Mouse (Mus musculus) lung, postnatal 10 days (tissue): ENCODE data around the gene Cyp1a2.

ENCODE experiments used
- DNase-seq: peaks from one replicate; pipeline ENCODE4 v3.0.0; 2021

Gene Cyp1a2

DNA sequence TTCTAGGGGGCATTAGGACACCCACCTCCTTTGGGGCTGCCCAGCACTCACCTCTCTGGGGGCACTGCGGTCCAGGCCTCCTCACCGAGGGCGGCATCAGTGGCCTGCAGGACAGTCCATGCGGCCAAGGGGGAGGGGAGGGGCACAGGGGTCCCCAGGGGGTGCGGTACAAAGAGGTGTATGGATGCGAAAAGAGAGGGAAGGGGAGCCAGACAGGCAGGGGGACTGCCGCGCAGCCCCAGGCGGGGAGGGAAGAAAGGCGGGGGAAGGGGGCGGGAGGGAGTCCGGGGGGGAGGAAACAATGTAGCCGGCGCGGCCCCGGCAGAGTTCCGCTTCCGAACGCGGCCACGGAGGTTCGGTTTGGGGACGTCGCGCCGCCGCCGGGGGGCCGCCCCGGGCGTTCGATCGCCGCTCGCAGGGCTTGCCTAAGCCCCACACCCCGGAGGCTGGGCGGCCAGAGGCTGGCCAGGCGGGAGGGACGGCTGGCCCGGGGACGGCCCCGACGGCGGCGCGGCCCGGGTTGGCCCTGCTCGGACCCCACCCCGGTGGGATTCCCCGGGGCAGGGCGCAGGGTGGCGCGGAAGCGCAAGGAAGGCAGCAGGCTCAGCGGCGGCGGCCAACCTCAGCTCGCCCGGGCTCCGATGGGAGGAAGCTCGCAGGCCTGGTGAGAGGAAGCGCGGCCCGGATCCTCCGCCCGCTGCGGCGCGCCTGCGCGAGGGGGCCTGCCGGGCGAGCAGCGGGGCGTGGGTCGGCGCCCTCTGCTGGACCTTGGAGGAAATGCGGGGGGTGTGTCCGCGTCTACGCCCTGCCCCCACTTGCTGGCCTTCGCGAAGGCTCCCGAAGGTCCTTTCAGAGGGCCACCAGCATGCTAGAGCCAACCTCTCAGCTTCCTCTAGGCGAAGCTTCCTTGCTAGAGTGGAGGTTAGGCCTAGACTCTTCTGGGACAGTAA lies 38.3 kb downstream of the Cyp1a2 start:
- DNase-seq, result peak; percentile 95

DNA sequence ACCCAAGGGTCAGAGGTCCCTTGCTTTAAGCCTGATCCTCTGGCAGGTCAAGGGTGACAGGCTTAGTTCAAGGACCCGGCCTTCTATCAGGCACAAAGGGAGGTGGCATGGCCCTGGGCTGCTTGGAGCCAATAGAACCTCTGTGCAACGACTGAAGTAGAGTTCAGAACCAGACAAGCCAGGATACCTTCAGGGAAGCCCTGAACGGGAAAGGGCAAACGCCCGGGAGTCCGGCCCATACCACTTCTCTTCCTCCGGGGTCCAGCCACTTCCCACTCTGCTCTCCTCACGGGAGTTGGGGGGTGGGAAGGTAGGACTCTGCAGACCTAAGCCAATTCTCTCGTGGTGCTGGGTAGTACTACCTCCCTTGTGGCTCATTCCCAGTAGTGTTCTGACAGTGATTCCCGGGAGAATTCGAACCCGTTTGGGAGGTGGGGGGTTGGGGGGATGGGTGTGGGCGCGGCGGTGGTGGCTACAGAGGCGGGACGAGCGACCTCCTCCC lies 39.0 kb downstream of the Cyp1a2 start:
- DNase-seq, result no peak

GRCm38 (mm10) chr9:57643856-57644180 lies 39.7 kb downstream of the Cyp1a2 start:
- no peak for DNase-seq

DNA sequence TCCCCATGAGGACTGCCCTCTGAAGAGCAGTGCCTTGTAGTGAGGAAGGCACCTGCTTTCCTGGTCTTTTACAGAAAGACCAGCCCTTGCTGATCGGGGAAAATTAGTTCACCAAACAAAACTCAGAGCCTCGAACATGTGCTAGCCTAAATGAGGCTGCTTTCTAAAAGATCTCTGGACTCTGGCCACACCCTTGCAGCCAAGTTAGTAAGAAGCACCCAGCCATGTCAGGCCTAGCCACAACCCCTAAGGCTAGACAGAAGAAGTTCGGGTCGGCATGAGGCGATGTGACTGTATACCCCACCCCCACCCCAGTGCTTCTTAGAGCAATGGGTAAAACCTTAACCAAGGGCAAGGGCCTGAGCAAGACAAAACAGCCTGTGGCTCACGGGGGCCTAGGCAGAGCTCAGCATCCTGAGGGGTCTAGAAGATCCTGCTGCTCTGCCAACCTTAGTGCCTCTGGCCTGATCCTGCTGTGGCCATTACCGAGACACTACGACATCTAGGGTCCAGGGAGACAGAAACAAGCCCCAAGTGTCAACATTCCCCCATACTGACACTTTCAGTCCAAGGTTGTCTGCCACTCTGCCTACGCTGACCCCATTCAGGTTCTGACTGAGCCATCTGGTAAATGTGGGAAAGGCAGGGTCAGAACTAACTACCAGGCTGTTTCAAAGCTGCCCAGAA lies 40.2 kb downstream of the Cyp1a2 start:
- no peak for DNase-seq

DNA sequence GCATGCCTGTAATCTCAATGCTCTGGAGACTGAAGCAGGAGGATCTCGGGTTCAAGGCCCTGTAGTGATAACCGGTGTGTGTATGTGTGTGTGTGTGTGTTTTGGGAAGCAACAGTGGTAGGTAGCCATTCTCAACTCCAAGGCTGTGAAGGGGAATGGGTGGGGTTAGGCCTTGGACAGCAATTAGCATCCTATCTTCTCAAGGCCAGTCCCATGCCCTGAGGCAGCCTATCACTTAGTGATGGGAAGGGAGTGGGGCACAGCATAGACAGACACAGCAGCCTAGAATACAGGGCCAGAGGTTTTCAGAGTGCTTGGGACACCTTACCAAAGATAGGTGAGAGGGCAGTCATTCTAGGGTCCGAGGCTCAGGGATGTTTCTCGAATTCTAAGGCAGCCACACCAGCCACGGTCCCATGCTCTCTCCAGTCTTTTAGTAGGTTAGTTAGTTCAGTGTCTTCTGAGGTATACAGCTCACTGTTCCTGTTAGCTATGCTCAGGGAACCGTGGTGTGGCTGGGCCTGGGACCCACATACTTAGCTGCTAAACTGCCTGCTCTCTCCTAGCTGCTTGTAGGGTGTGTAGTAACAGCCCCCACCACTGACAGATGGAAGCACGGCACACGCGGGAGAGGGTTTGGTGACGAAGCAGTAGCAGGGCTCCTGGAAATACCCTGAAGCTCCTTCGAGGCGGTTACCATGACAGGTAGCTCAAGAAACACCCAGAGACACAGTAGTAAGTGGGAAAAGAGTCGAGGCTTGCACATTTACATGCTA lies 41.5 kb downstream of the Cyp1a2 start:
- DNase-seq, result no peak

DNA sequence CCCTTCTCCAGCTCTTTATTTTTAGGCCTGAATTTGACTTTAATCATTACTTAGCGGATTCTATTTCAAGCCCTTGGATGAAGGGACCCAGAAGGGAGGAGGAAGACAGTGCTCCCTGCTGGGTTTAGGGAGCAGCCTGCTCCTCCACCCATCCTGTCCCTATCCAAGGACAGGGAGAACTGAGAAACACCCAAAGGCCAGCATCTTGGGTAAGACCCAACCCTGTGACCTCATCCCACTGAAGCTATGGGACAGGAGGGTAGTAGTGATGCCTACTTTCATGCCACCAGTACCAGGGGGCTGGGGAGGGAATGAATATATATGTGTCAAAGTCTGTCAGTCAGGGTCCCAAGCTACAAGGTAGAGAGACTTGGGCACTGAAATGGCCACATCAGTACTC lies 42.5 kb downstream of the Cyp1a2 start:
- no peak for DNase-seq

DNA sequence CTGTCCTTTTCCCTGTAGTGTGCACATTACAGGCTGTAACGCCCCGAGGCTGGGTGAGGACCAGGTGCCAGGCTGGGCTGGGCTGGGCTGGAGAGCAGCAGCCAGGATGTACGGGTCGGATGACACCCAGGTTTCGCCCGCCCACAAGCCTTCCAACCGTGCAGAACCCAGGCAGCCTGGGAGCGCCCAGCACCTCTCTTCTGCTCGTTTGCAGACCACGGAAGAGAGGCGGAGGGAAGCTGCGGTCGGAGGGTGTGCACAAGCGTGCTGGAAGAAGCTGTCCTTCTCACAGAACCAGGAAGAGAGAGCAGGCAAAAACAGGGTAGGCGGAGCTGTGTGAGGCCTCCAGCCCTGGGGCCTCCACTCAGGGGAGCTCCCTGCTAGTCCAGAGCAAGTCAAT lies 43.1 kb downstream of the Cyp1a2 start:
- peak; percentile 82 for DNase-seq

DNA sequence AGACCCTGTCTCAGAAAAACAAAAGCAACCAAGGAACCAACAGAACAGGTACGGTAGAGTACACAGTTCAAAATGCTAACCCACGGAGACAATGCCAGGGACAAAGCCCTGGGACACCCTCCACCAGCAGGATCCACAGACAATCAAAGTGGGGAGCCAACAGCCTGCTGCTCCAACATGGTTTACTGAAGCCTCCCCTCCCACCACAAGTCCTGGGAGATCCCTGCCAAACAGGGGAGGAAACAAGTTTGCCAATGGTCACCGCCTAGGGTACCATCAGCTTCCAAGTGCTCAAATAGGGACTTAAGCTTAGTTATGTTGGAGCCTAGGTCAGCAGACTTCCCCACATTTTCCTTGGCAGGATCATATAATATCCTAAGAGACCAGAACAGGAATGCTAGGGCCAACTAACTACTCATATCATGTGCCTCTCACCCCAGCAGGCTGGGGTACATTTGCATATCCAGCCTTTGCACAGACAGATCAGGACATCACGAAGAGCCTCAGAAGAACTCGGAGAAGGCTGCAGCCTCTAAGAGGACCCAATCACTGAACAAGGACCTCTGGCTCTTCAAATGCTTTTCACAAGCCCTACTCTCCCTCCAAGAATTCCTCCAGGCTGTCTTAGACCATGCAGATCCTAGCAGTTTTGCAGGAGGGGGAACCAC lies 43.7 kb downstream of the Cyp1a2 start:
- DNase-seq, result no peak

DNA sequence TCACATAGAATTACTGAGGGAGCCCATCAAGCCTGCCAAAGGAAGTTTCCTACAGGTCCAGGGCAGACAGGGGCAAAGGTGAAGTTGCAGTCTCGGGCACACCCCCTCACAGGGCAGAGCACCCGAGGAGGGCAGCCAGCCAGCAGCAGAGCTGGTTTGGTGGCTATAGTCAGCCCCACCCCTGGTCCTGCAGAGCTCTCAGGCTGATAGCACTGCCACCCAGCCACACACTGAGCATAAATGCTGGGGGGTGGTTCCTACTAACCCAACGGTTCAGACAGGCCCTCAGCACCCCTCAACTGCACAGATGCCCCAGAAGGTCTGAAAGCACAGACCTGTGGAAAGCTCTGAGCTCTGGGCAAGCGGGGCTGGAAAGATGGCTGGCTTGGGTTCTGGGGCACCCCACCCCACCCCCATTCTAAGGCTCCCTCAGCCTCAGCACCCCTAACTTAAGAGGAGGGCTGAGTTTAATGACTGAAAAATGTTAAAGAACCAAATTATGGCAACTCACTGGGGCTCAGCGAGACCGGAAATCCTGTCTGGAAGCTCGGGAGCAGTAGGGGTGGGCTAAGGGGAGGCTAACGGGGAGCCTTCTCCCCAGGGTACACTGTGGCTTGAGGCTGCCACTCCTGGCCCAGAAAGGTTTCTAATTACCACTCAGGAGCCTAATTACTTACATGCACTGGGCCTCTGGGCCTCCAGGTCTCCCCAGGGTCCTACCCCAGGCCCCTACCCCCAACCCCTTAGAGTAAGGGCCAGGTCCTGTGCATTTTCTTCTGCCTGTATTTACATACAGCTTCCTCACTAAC lies 44.6 kb downstream of the Cyp1a2 start:
- DNase-seq, result peak; percentile 83

DNA sequence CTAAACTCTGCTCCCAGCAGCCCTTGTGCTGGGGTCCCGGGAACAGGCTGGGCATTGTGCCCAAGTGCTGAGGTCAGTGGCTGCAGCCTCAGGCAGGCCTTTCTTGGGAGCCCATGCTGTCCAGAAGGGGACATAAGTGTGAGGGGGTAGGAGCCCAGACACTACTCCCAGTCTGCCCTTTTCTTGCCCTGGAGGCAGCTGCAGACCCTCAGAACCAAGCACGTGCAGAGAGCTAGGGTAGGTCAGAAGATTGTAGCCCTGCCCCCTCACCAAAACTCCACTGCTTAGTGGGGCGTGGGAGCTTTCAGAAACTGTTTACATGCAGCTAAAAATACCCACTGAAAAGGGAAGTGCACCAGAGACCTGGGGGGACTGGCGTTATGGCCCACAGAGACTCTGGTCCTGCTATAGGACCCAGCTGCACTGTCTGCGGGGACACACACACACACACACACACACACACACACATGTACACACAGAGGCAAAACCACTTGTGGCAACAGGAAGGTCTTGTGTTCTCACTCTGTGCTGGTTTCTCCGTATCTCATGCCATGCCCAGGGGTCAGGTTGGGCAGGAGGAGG lies 45.7 kb downstream of the Cyp1a2 start:
- DNase-seq, result peak; percentile 92

DNA sequence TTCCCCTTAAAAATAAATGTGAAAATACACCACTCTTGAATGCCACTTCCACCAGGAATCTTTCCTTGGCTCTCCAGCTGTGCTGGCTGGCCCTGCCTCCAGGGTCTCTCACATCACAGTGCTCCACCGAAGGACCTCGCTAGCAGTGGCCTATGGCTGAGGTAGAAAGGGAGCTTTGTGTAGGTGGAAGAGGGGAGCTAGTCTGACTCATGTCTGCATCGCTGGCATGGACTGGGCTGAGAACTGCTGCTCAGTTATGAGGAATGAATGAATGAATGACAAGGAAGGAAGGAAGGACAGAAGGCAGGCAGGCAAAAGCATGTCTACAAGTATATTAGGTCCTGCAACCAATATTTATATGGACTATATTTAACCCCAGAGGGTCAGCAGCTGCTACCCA lies 46.2 kb downstream of the Cyp1a2 start:
- DNase-seq, result no peak

GRCm38 (mm10) chr9:57633481-57634024 lies 50.0 kb downstream of the Cyp1a2 start:
- DNase-seq, result peak; percentile 57

- peak; percentile 90 for DNase-seq
Observed at GRCm38 (mm10) chr9:57629118-57629874, 54.2 kb downstream of the Cyp1a2 start.

- no peak for DNase-seq
Observed at GRCm38 (mm10) chr9:57628717-57629116, 54.8 kb downstream of the Cyp1a2 start.

- no peak for DNase-seq
Observed at GRCm38 (mm10) chr9:57627892-57628291, 55.6 kb downstream of the Cyp1a2 start.

- no peak for DNase-seq
Observed at GRCm38 (mm10) chr9:57627191-57627590, 56.3 kb downstream of the Cyp1a2 start.
